Mouse (Mus musculus) ES-CJ7 (cell line): ENCODE measurements around the gene Foxr1.
"Not testable (repeated sequence)": the region's sequence is repeated elsewhere in the genome, so short reads cannot be mapped to it uniquely, and the experiment has no call there.

ENCODE experiments used
- DNase-seq: peaks from one replicate; pipeline ENCODE4 v3.0.0; 2011; ENCODE audit warnings: low read depth, low spot score

Gene Foxr1

GRCm38 (mm10) chr9:44417156-44417891, 23.6 kb downstream of the Foxr1 start:
- no peak for DNase-seq

GRCm38 (mm10) chr9:44412781-44413180, 28.2 kb downstream of the Foxr1 start:
- DNase-seq, result no peak

- DNase-seq, result no peak
These were observed 28.6 kb downstream of the Foxr1 start for GRCm38 (mm10) chr9:44412306-44412705.

GRCm38 (mm10) chr9:44411601-44412130, 29.3 kb downstream of the Foxr1 start:
- no peak for DNase-seq

- peak; percentile 57 for DNase-seq
These were observed 30.1 kb downstream of the Foxr1 start for GRCm38 (mm10) chr9:44410647-44411336.

- not testable (repeated sequence) for DNase-seq
These were observed 32.2 kb downstream of the Foxr1 start for GRCm38 (mm10) chr9:44408693-44409092.

GRCm38 (mm10) chr9:44407752-44408097, 33.2 kb downstream of the Foxr1 start:
- no peak for DNase-seq

- peak; percentile 95 for DNase-seq
These were observed 33.8 kb downstream of the Foxr1 start, which contains the start of the genes Rps25 and Trappc4 for GRCm38 (mm10) chr9:44406906-44407751. Gene Rps25, plus strand, starts transcription at chr9:44407139. Gene Trappc4, minus strand, starts transcription at chr9:44407600.

- DNase-seq, result no peak
These were observed 35.9 kb downstream of the Foxr1 start for GRCm38 (mm10) chr9:44405011-44405410.

- DNase-seq, result no peak
These were observed 39.9 kb downstream of the Foxr1 start for GRCm38 (mm10) chr9:44401081-44401480.

GRCm38 (mm10) chr9:44399795-44400114, 41.2 kb downstream of the Foxr1 start:
- DNase-seq, result no peak

- DNase-seq, result no peak
These were observed 41.7 kb downstream of the Foxr1 start for GRCm38 (mm10) chr9:44399114-44399794.

- DNase-seq, result no peak
These were observed 42.4 kb downstream of the Foxr1 start for GRCm38 (mm10) chr9:44398551-44398950.

- DNase-seq, result no peak
These were observed 42.8 kb downstream of the Foxr1 start for GRCm38 (mm10) chr9:44398087-44398486.

- DNase-seq, result peak; percentile 97
These were observed 44.1 kb downstream of the Foxr1 start, which contains the start of gene Slc37a4 for GRCm38 (mm10) chr9:44396684-44397411. Gene Slc37a4, plus strand, starts transcription at chr9:44396852.

GRCm38 (mm10) chr9:44391466-44391865, 49.5 kb downstream of the Foxr1 start:
- DNase-seq, result peak; percentile 67

GRCm38 (mm10) chr9:44389273-44389672, 51.7 kb downstream of the Foxr1 start:
- peak; percentile 73 for DNase-seq

- no peak for DNase-seq
These were observed 53.7 kb downstream of the Foxr1 start for GRCm38 (mm10) chr9:44387221-44387620.

- no peak for DNase-seq
These were observed 56.3 kb downstream of the Foxr1 start for GRCm38 (mm10) chr9:44384596-44384995.
